Mouse (Mus musculus): ENCODE results near the gene Marcks. TPM values are rescaled to one million over a fixed set of nuclear protein-coding genes. Genes with fewer than 3 reads are reported as not detected.

The Marcks gene
- polyA plus RNA-seq, 1 experiment from 2014 or later: 105 TPM

- Histone ChIP-seq H3K36me3 (no peaks in the 10 kb centered on the region), H3K27ac (no peak overlapping the region), H3K9me3 (no peaks in the 10 kb centered on the region), H3K4me2 (no peak overlapping the region), H3K27me3 (replicated peaks) (no peaks in the 10 kb centered on the region), H3K4me1 (no peaks in the 10 kb centered on the region), H3K4me3 (replicated peaks) (no peak overlapping the region), H3K9ac (no peak overlapping the region)
- no peak for ATAC-seq (ENCODE audit: insufficient read depth, low FRiP score, low read depth)
- 96% methylated on average over 4 of the region's 4 CpGs for WGBS
Measured at GRCm38 (mm10) chr10:37132671-37133070, 6.0 kb downstream of the Marcks start.

- WGBS: 80% methylated on average over 3 of the region's 3 CpGs
- Histone ChIP-seq H3K9ac (no peak overlapping the region), H3K4me2 (no peak overlapping the region), H3K27ac (no peak overlapping the region), H3K9me3 (no peaks in the 10 kb centered on the region), H3K4me1 (no peaks in the 10 kb centered on the region), H3K4me3 (replicated peaks) (no peak overlapping the region), H3K36me3 (no peaks in the 10 kb centered on the region), H3K27me3 (replicated peaks) (no peaks in the 10 kb centered on the region)
- ATAC-seq (ENCODE audit: insufficient read depth, low FRiP score, low read depth): no peak
Measured at GRCm38 (mm10) chr10:37129652-37130051, 9.1 kb downstream of the Marcks start.

GRCm38 (mm10) chr10:37115329-37115728 lies 23.4 kb downstream of the Marcks start:
- Histone ChIP-seq H3K4me1 (no peaks in the 10 kb centered on the region), H3K9ac (no peak overlapping the region), H3K4me2 (no peak overlapping the region), H3K9me3 (no peaks in the 10 kb centered on the region), H3K27ac (no peak overlapping the region), H3K27me3 (replicated peaks) (no peaks in the 10 kb centered on the region), H3K36me3 (no peaks in the 10 kb centered on the region), H3K4me3 (replicated peaks) (no peak overlapping the region)
- 76% methylated on average over 2 of the region's 2 CpGs for WGBS
- no peak for ATAC-seq (ENCODE audit: insufficient read depth, low FRiP score, low read depth)

- no peak for ATAC-seq (ENCODE audit: insufficient read depth, low FRiP score, low read depth)
- 63% methylated on average over 4 of the region's 4 CpGs for WGBS
Measured at GRCm38 (mm10) chr10:37112812-37113211, 25.9 kb downstream of the Marcks start.

GRCm38 (mm10) chr10:37112362-37112761 lies 26.4 kb downstream of the Marcks start:
- ATAC-seq (ENCODE audit: insufficient read depth, low FRiP score, low read depth): no peak
- Histone ChIP-seq H3K36me3 (no peaks in the 10 kb centered on the region), H3K27ac (no peak overlapping the region), H3K4me2 (no peak overlapping the region), H3K4me3 (replicated peaks) (no peak overlapping the region), H3K4me1 (no peaks in the 10 kb centered on the region), H3K27me3 (replicated peaks) (no peaks in the 10 kb centered on the region), H3K9me3 (no peaks in the 10 kb centered on the region), H3K9ac (no peak overlapping the region)
- WGBS: 47% methylated on average over 3 of the region's 3 CpGs

More at GRCm38 (mm10) chr10:37112812-37113211, 25.9 kb downstream of the Marcks start:
- no peak overlapping the region for H3K4me2 ChIP-seq
- no peaks in the 10 kb centered on the region for H3K36me3 ChIP-seq
- no peak overlapping the region for H3K9ac ChIP-seq
- no peaks in the 10 kb centered on the region for H3K4me1 ChIP-seq
- H3K27me3 ChIP-seq (replicated peaks): no peaks in the 10 kb centered on the region
- H3K9me3 ChIP-seq: no peaks in the 10 kb centered on the region
- no peak overlapping the region for H3K27ac ChIP-seq
- no peak overlapping the region for H3K4me3 ChIP-seq (replicated peaks)

- Histone ChIP-seq H3K9ac (no peak overlapping the region), H3K4me2 (no peak overlapping the region), H3K4me3 (replicated peaks) (no peak overlapping the region), H3K27me3 (replicated peaks) (no peaks in the 10 kb centered on the region), H3K36me3 (no peaks in the 10 kb centered on the region), H3K27ac (no peak overlapping the region), H3K4me1 (no peaks in the 10 kb centered on the region), H3K9me3 (no peaks in the 10 kb centered on the region)
- ATAC-seq (ENCODE audit: insufficient read depth, low FRiP score, low read depth): no peak
- WGBS: 48% methylated on average over 2 of the region's 2 CpGs
Measured at GRCm38 (mm10) chr10:37111432-37111831, 27.3 kb downstream of the Marcks start.

- Histone ChIP-seq H3K27ac (no peak overlapping the region), H3K36me3 (no peaks in the 10 kb centered on the region), H3K9ac (no peak overlapping the region), H3K4me3 (replicated peaks) (no peak overlapping the region), H3K27me3 (replicated peaks) (no peaks in the 10 kb centered on the region), H3K9me3 (no peaks in the 10 kb centered on the region), H3K4me2 (no peak overlapping the region), H3K4me1 (no peaks in the 10 kb centered on the region)
- ATAC-seq (ENCODE audit: insufficient read depth, low FRiP score, low read depth): no peak
- WGBS: 57% methylated on average over 4 of the region's 4 CpGs
Measured at GRCm38 (mm10) chr10:37106871-37107627, 31.7 kb downstream of the Marcks start.

- no peak overlapping the region for H3K4me3 ChIP-seq (replicated peaks)
- no peak overlapping the region for H3K9ac ChIP-seq
- no peak for ATAC-seq (ENCODE audit: insufficient read depth, low FRiP score, low read depth)
- H3K27ac ChIP-seq: no peak overlapping the region
- H3K4me2 ChIP-seq: no peak overlapping the region
- no peaks in the 10 kb centered on the region for H3K9me3 ChIP-seq
- H3K27me3 ChIP-seq (replicated peaks): no peaks in the 10 kb centered on the region
- H3K4me1 ChIP-seq: no peaks in the 10 kb centered on the region
- no peaks in the 10 kb centered on the region for H3K36me3 ChIP-seq
- WGBS: 86% methylated on average over 8 of the region's 8 CpGs
Measured at GRCm38 (mm10) chr10:37106303-37106702, 32.4 kb downstream of the Marcks start.

GRCm38 (mm10) chr10:37102227-37103080 lies 36.3 kb downstream of the Marcks start:
- Histone ChIP-seq H3K4me2 (no peak overlapping the region), H3K9ac (no peak overlapping the region), H3K27ac (no peak overlapping the region), H3K27me3 (replicated peaks) (no peaks in the 10 kb centered on the region), H3K4me3 (replicated peaks) (no peak overlapping the region), H3K9me3 (no peaks in the 10 kb centered on the region), H3K36me3 (no peaks in the 10 kb centered on the region), H3K4me1 (no peaks in the 10 kb centered on the region)
- ATAC-seq (ENCODE audit: insufficient read depth, low FRiP score, low read depth): no peak
- WGBS: 58% methylated on average over 4 of the region's 4 CpGs

- Histone ChIP-seq H3K27me3 (replicated peaks) (no peaks in the 10 kb centered on the region), H3K9me3 (no peaks in the 10 kb centered on the region), H3K36me3 (no peaks in the 10 kb centered on the region), H3K9ac (no peak overlapping the region), H3K4me3 (replicated peaks) (no peak overlapping the region), H3K4me2 (no peak overlapping the region), H3K4me1 (no peaks in the 10 kb centered on the region), H3K27ac (no peak overlapping the region)
- no peak for ATAC-seq (ENCODE audit: insufficient read depth, low FRiP score, low read depth)
- WGBS: 83% methylated on average over 2 of the region's 2 CpGs
Measured at GRCm38 (mm10) chr10:37101733-37102132, 37.0 kb downstream of the Marcks start.

- no peak for ATAC-seq (ENCODE audit: insufficient read depth, low FRiP score, low read depth)
- H3K36me3 ChIP-seq: no peaks in the 10 kb centered on the region
- no peaks in the 10 kb centered on the region for H3K27me3 ChIP-seq (replicated peaks)
- H3K27ac ChIP-seq: no peak overlapping the region
- H3K9ac ChIP-seq: no peak overlapping the region
- WGBS: 77% methylated on average over 3 of the region's 3 CpGs
- no peak overlapping the region for H3K4me3 ChIP-seq (replicated peaks)
- no peaks in the 10 kb centered on the region for H3K4me1 ChIP-seq
- no peaks in the 10 kb centered on the region for H3K9me3 ChIP-seq
- H3K4me2 ChIP-seq: no peak overlapping the region
Measured at GRCm38 (mm10) chr10:37096529-37096928, 42.2 kb downstream of the Marcks start.

- H3K9ac ChIP-seq: no peak overlapping the region
- ATAC-seq (ENCODE audit: insufficient read depth, low FRiP score, low read depth): no peak
- H3K9me3 ChIP-seq: no peaks in the 10 kb centered on the region
- H3K4me3 ChIP-seq (replicated peaks): no peak overlapping the region
- no peaks in the 10 kb centered on the region for H3K36me3 ChIP-seq
- H3K4me2 ChIP-seq: no peak overlapping the region
- no peaks in the 10 kb centered on the region for H3K27me3 ChIP-seq (replicated peaks)
- H3K4me1 ChIP-seq: no peaks in the 10 kb centered on the region
- 51% methylated on average over 6 of the region's 6 CpGs for WGBS
- H3K27ac ChIP-seq: no peak overlapping the region
Measured at GRCm38 (mm10) chr10:37095803-37096202, 42.9 kb downstream of the Marcks start.

Data from stomach, embryonic 15.5 days (tissue).